Comparison of ENCODE assay signal across 8 mouse cellular contexts in genomic region chr6:114343740-114344139, GRCm38 (mm10). TPM values are rescaled to one million over a fixed set of nuclear protein-coding genes. Genes with fewer than 3 reads are reported as not detected.
DNase-seq lines count a peak whose midpoint lies in the region; ATAC-seq and TF ChIP-seq lines count a peak whose summit lies in the region.

No protein-coding gene starts in this region.

- H3K9me3 ChIP-seq in heart, embryonic 11.5 days (replicated peaks; ENCODE audit: control insufficient read depth, low read length), result no peaks in the 10 kb centered on the region
- no peaks in the 10 kb centered on the region for H3K9me3 ChIP-seq in ES-Bruce4 (replicated peaks; ENCODE audit: control insufficient read depth, insufficient read depth, low read length, poor library complexity, severe bottlenecking)
- no peaks in the 10 kb centered on the region for H3K9me3 ChIP-seq in limb, embryonic 11.5 days (ENCODE audit: control insufficient read depth, low read length)

- H3K27me3 ChIP-seq in heart, embryonic 11.5 days (ENCODE audit: control insufficient read depth, insufficient read depth, low read length), result peaks cover 7% of the 10 kb centered on the region; the same call in 1 of the 2 replicates
- H3K27me3 ChIP-seq in ES-Bruce4 (ENCODE audit: control insufficient read depth, insufficient read depth, low read length, poor library complexity, severe bottlenecking), result no peaks in the 10 kb centered on the region
- H3K27me3 ChIP-seq in limb, embryonic 11.5 days (ENCODE audit: control insufficient read depth, insufficient read depth, low read length), result no peaks in the 10 kb centered on the region; the same call in 1 of the 2 replicates

- TF ChIP-seq CTCF in ES-Bruce4 (IDR thresholded peaks at IDR 0.05; ENCODE audit: low read depth, low read length), result peak; percentile 73

- DNase-seq in heart, postnatal 14 days, result peak; percentile 34 to 71
- DNase-seq in cerebellum, adult 8-10 months, result peak; percentile 27
- peak; percentile 34 to 57 for DNase-seq in frontal cortex, postnatal 25 days (ENCODE audit: low spot score in 2 of 2)
- peak; percentile 59 for DNase-seq in limb, embryonic 11.5 days (ENCODE audit: low spot score)
- peak; percentile 85 for DNase-seq in retina, embryonic 14.5 days (ENCODE audit: low spot score)
- DNase-seq in urinary bladder, adult 18-20 months (ENCODE audit: low spot score in 2 of 2), result no peak

- intact Hi-C loops in heart, postnatal 14 days (cut with DNase I), result loop anchor here (1.0 to 2.0 kb wide), 4 partner anchors 117 to 355 kb away; no protein-coding TSS in a partner anchor

- no peak for TF ChIP-seq POLR2A in ES-Bruce4 (IDR thresholded peaks at IDR 0.05; ENCODE audit: insufficient read depth, low read length)

- TF ChIP-seq EP300 in ES-Bruce4 (IDR thresholded peaks at IDR 0.05; ENCODE audit: insufficient read depth, low read depth, low read length), result no peak

- H3K9ac ChIP-seq in heart, embryonic 11.5 days (ENCODE audit: low read depth, low read length), result no peak overlapping the region
- H3K9ac ChIP-seq in ES-Bruce4 (ENCODE audit: low read depth, poor library complexity, severe bottlenecking), result no peak overlapping the region
- H3K9ac ChIP-seq in limb, embryonic 11.5 days (ENCODE audit: low read length), result no peak overlapping the region

- H3K4me1 ChIP-seq in heart, embryonic 11.5 days (ENCODE audit: control insufficient read depth, insufficient read depth, low read length), result peaks cover 2% of the 10 kb centered on the region; the same call in 1 of the 2 replicates
- H3K4me1 ChIP-seq in ES-Bruce4 (ENCODE audit: control insufficient read depth, insufficient read depth, low read length), result no peaks in the 10 kb centered on the region
- no peaks in the 10 kb centered on the region for H3K4me1 ChIP-seq in limb, embryonic 11.5 days (ENCODE audit: control insufficient read depth, insufficient read depth, low read length)

- H3K36me3 ChIP-seq in heart, embryonic 11.5 days (ENCODE audit: control insufficient read depth, insufficient read depth, low read length), result no peaks in the 10 kb centered on the region
- H3K36me3 ChIP-seq in ES-Bruce4 (ENCODE audit: control insufficient read depth, insufficient read depth, low read length, poor library complexity, severe bottlenecking), result no peaks in the 10 kb centered on the region
- no peaks in the 10 kb centered on the region for H3K36me3 ChIP-seq in limb, embryonic 11.5 days (ENCODE audit: control insufficient read depth, insufficient read depth, low read length)

- ATAC-seq in heart, embryonic 11.5 days (replicated peaks; ENCODE audit: insufficient number of reproducible peaks, low FRiP score, low TSS enrichment), result no peak
- ATAC-seq in limb, embryonic 11.5 days (ENCODE audit: insufficient number of reproducible peaks, low FRiP score, low TSS enrichment, low read depth), result no peak

- H3K4me2 ChIP-seq in heart, embryonic 11.5 days, result no peak overlapping the region
- H3K4me2 ChIP-seq in limb, embryonic 11.5 days (ENCODE audit: low read depth, severe bottlenecking), result no peak overlapping the region

- no peak overlapping the region for H3K27ac ChIP-seq in heart, embryonic 11.5 days (ENCODE audit: low read depth, low read length)
- no peak overlapping the region for H3K27ac ChIP-seq in ES-Bruce4 (ENCODE audit: insufficient read depth, low read length)
- no peak overlapping the region for H3K27ac ChIP-seq in limb, embryonic 11.5 days (replicated peaks; ENCODE audit: low read depth, low read length)

- no peak overlapping the region for H3K4me3 ChIP-seq in heart, embryonic 11.5 days (ENCODE audit: low read depth, low read length)
- no peak overlapping the region for H3K4me3 ChIP-seq in ES-Bruce4 (ENCODE audit: low read depth, low read length)
- H3K4me3 ChIP-seq in limb, embryonic 11.5 days (ENCODE audit: low read depth, low read length), result no peak overlapping the region

- 13% methylated on average over 3 of the region's 3 CpGs for WGBS in heart, embryonic 11.5 days (ENCODE audit: insufficient replicate concordance)
- 21% methylated on average over 3 of the region's 3 CpGs for WGBS in limb, embryonic 11.5 days

RNA-seq across cellular contexts. Expression of gene Hrh1, which starts 54.0 kb away (rescaled TPM):
- total RNA-seq in heart, postnatal 14 days (2021), result under 1 TPM; 0.07 to 0.17 TPM
- polyA plus RNA-seq in heart, embryonic 11.5 days (2014; fragmentation: Nextera tagmentation; extraction: Ambion mirVana), result not detected in 2 replicates
- 1.8 and 1.9 TPM in 2 replicates for polyA plus RNA-seq in ES-Bruce4 (2011; ENCODE audit: insufficient read depth, insufficient read length, low read depth, missing spikeins)
- not detected in 2 replicates for polyA plus RNA-seq in limb, embryonic 11.5 days (2014; fragmentation: Nextera tagmentation; extraction: Ambion mirVana)

Comparison
In these comparisons a context has a peak if more than half of its experiments do, and no peak if none do; other contexts are left out.
1. DNase-seq: peak in heart, postnatal 14 days (2 of 2), cerebellum, adult 8-10 months (single experiment), frontal cortex, postnatal 25 days (2 of 2), limb, embryonic 11.5 days (single experiment) and retina, embryonic 14.5 days (single experiment); none in urinary bladder, adult 18-20 months (0 of 2).